Mouse (Mus musculus) CH12.LX (cell line): Measurements from ENCODE around the gene Rpl21. TPM values are rescaled to one million over a fixed set of nuclear protein-coding genes. Genes with fewer than 3 reads are reported as not detected.

Source experiments
- DNase-seq: peaks from one replicate; pipeline ENCODE4 v3.0.0-alpha.2; 2013; ENCODE audit errors: extremely low read depth
- H3K27ac ChIP-seq: 2 replicates; pipeline ENCODE4 v1.5.1; 2012; ENCODE audit warnings: low read depth, mild to moderate bottlenecking, control low read depth, moderate library complexity; ENCODE audit not compliant: insufficient read depth
- H3K27me3 ChIP-seq: replicated peaks from 2 replicates; pipeline ENCODE3; 2012; ENCODE audit warnings: inconsistent platforms
- H3K36me3 ChIP-seq, 2 experiments: replicated peaks in 1 of 2; 2 replicates each; pipeline versions ENCODE3 to v1.6.1; 2012; ENCODE audit warnings: inconsistent platforms in 1 of 2, low read length in 1 of 2, mild to moderate bottlenecking in 1 of 2, mixed read lengths in 1 of 2, moderate library complexity in 1 of 2; ENCODE audit not compliant: control insufficient read depth in 1 of 2, insufficient read depth in 1 of 2
- H3K4me1 ChIP-seq, 2 experiments: 2 replicates each; pipeline ENCODE4 v1.6.1; 2012; ENCODE audit warnings: inconsistent platforms in 1 of 2, moderate library complexity in 1 of 2; ENCODE audit not compliant: insufficient read depth in 2 of 2, control insufficient read depth in 1 of 2
- H3K4me2 ChIP-seq: 2 replicates; pipeline ENCODE4 v1.6.1; 2012; ENCODE audit warnings: low read depth, mild to moderate bottlenecking, control low read depth; ENCODE audit not compliant: poor library complexity, insufficient read depth, severe bottlenecking
- H3K4me3 ChIP-seq, 3 experiments: fragments of 150-350 bp in 1 of 3; sonication (generic) in 1 of 3; replicated peaks in 1 of 3; 2 replicates each; pipeline versions ENCODE3 to v1.5.1; 2011 to 2012; ENCODE audit warnings: low read depth in 2 of 3, low read length in 2 of 3, mild to moderate bottlenecking in 2 of 3, moderate library complexity in 2 of 3, control low read depth in 1 of 3, improper control_type of control experiment in 1 of 3, inconsistent platforms in 1 of 3, mixed read lengths in 1 of 3; ENCODE audit not compliant: poor library complexity in 1 of 3
- H3K79me2 ChIP-seq: replicated peaks from 2 replicates; pipeline ENCODE4 v1.6.1; 2012; ENCODE audit warnings: mild to moderate bottlenecking, moderate library complexity; ENCODE audit not compliant: control insufficient read depth, poor library complexity, insufficient read depth, severe bottlenecking; ENCODE audit errors: extremely low read depth
- H3K9ac ChIP-seq: 2 replicates; pipeline ENCODE4 v1.6.1; 2012; ENCODE audit warnings: low read depth, mild to moderate bottlenecking, control low read depth, moderate library complexity; ENCODE audit not compliant: insufficient read depth
- H3K9me3 ChIP-seq: replicated peaks from 2 replicates; pipeline ENCODE3; 2012; ENCODE audit warnings: low read length, inconsistent platforms, mixed read lengths
- BHLHE40 ChIP-seq: IDR thresholded peaks from 2 replicates; pipeline ENCODE4 v1.6.1; 2011; ENCODE audit warnings: mild to moderate bottlenecking, low read depth, low read length, improper control_type of control experiment
- CHD1 ChIP-seq: IDR thresholded peaks from 2 replicates; pipeline ENCODE4 v1.6.1; 2012; ENCODE audit warnings: low read depth, low read length, improper control_type of control experiment, inconsistent platforms
- CHD2 ChIP-seq: IDR thresholded peaks from 2 replicates; pipeline ENCODE4 v1.6.1; 2011; ENCODE audit warnings: low read length, improper control_type of control experiment
- CTCF ChIP-seq, 2 experiments: IDR thresholded peaks in 1 of 2; conservative IDR thresholded peaks in 1 of 2; 2 replicates each; pipeline ENCODE4 v1.5.1; 2011 to 2012; ENCODE audit warnings: low read depth in 2 of 2, low read length in 2 of 2, improper control_type of control experiment in 1 of 2, inconsistent platforms in 1 of 2, mild to moderate bottlenecking in 1 of 2, moderate library complexity in 1 of 2
- EP300 ChIP-seq: IDR thresholded peaks from 2 replicates; pipeline ENCODE4 v1.6.1; 2011; ENCODE audit warnings: low read length, improper control_type of control experiment
- ETS1 ChIP-seq: conservative IDR thresholded peaks from 2 replicates; pipeline ENCODE4 v1.6.1; 2012; ENCODE audit warnings: low read depth, mild to moderate bottlenecking, inconsistent platforms, low read length, improper control_type of control experiment, moderate library complexity
- GABPA ChIP-seq: IDR thresholded peaks from 2 replicates; pipeline ENCODE4 v1.6.1; 2012; ENCODE audit warnings: low read depth, low read length, improper control_type of control experiment, inconsistent platforms; ENCODE audit not compliant: insufficient replicate concordance
- IRF4 ChIP-seq: IDR thresholded peaks from 2 replicates; pipeline ENCODE4 v1.6.1; 2014; ENCODE audit warnings: low read depth, mild to moderate bottlenecking, inconsistent platforms, low read length, improper control_type of control experiment
- JUN ChIP-seq: IDR thresholded peaks from 2 replicates; pipeline ENCODE4 v1.6.1; 2011; ENCODE audit warnings: low read depth, mild to moderate bottlenecking, low read length, improper control_type of control experiment, moderate library complexity; ENCODE audit not compliant: insufficient read depth
- MAX ChIP-seq: IDR thresholded peaks from 2 replicates; pipeline ENCODE4 v1.6.1; 2011; ENCODE audit warnings: low read length, improper control_type of control experiment
- MEF2A ChIP-seq: IDR thresholded peaks from 2 replicates; pipeline ENCODE4 v1.6.1; 2014; ENCODE audit warnings: low read depth, mild to moderate bottlenecking, inconsistent platforms, low read length, improper control_type of control experiment, borderline replicate concordance
- MYC ChIP-seq: IDR thresholded peaks from 2 replicates; pipeline ENCODE4 v1.6.1; 2011; ENCODE audit warnings: low read depth, mild to moderate bottlenecking, improper control_type of control experiment, low read length
- NELFE ChIP-seq: IDR thresholded peaks from 2 replicates; pipeline ENCODE4 v1.6.1; 2011; ENCODE audit warnings: low read depth, low read length, improper control_type of control experiment
- PAX5 ChIP-seq: IDR thresholded peaks from 2 replicates; pipeline ENCODE4 v1.6.1; 2012; ENCODE audit warnings: low read length, inconsistent platforms, mixed read lengths
- POLR2A ChIP-seq: IDR thresholded peaks from 2 replicates; pipeline ENCODE4 v1.6.1; 2011; ENCODE audit warnings: low read depth, mild to moderate bottlenecking, improper control_type of control experiment, low read length
- POLR2AphosphoS2 ChIP-seq: IDR thresholded peaks from 2 replicates; pipeline ENCODE4 v1.6.1; 2011; ENCODE audit warnings: low read depth, low read length, improper control_type of control experiment
- RAD21 ChIP-seq: IDR thresholded peaks from 2 replicates; pipeline ENCODE4 v1.6.1; 2011; ENCODE audit warnings: low read depth, mild to moderate bottlenecking, low read length, improper control_type of control experiment, moderate library complexity
- RCOR1 ChIP-seq: conservative IDR thresholded peaks from 2 replicates; pipeline ENCODE4 v1.6.1; 2012; ENCODE audit warnings: low read depth, mild to moderate bottlenecking, inconsistent platforms, low read length, improper control_type of control experiment
- SIN3A ChIP-seq: IDR thresholded peaks from 2 replicates; pipeline ENCODE4 v1.6.1; 2012; ENCODE audit warnings: low read length, improper control_type of control experiment, inconsistent platforms
- SMC3 ChIP-seq: IDR thresholded peaks from 2 replicates; pipeline ENCODE4 v1.6.1; 2011; ENCODE audit warnings: low read depth, low read length, improper control_type of control experiment
- TCF12 ChIP-seq: IDR thresholded peaks from 2 replicates; pipeline ENCODE4 v1.6.1; 2014; ENCODE audit warnings: low read depth, mild to moderate bottlenecking, inconsistent platforms, low read length, improper control_type of control experiment
- UBTF ChIP-seq: IDR thresholded peaks from 2 replicates; pipeline ENCODE4 v1.6.1; 2012; ENCODE audit warnings: low read depth, mild to moderate bottlenecking, inconsistent platforms, low read length, improper control_type of control experiment, moderate library complexity
- USF2 ChIP-seq: conservative IDR thresholded peaks from 2 replicates; pipeline ENCODE4 v1.6.1; 2011; ENCODE audit warnings: low read depth, low read length, improper control_type of control experiment
- ZC3H11A ChIP-seq: IDR thresholded peaks from 2 replicates; pipeline ENCODE4 v1.6.1; 2012; ENCODE audit warnings: low read depth, mild to moderate bottlenecking, inconsistent platforms, low read length, improper control_type of control experiment
- ZKSCAN1 ChIP-seq: IDR thresholded peaks from 2 replicates; pipeline ENCODE4 v1.6.1; 2012; ENCODE audit warnings: low read depth, inconsistent platforms, low read length, improper control_type of control experiment, borderline replicate concordance
- dilution Hi-C: fragments of 300-500 bp; cut with MboI; formaldehyde crosslinking; loops from 2 replicates; pipeline ENCODE4 v1.14.3; 2020; ENCODE audit warnings: low sequenced_read_pairs; ENCODE audit not compliant: extremely low pct_unique_long_range_greater_than_20kb, extremely low pct_ligation_motif_present
- in situ Hi-C: fragments of 300-500 bp; cut with MboI; formaldehyde crosslinking; loops from 3 replicates; pipeline ENCODE4 v1.14.3; 2019; ENCODE audit warnings: low sequenced_read_pairs, low pct_ligation_motif_present, low pct_unique_long_range_greater_than_20kb, mixed read lengths
- polyA plus RNA-seq: library from polyadenylated mRNA; unstranded; fragments of >175 nt; gene quantifications from 2 replicates; pipeline ENCODE4 v1.2.1, GENCODE M21; 2012; ENCODE audit warnings: low read depth; ENCODE audit not compliant: insufficient read length
- total RNA-seq, 2 experiments: library from RNA; depleted of rRNA; stranded (reverse); fragments of 300-350 nt in 1 of 2; fragments of >200 nt in 1 of 2; gene quantifications; 2 replicates each; pipeline ENCODE4 v1.2.3; 2012 to 2014

The Rpl21 gene
- total and polyA plus RNA-seq, 3 experiments = 300 to 1,240 (median 716) TPM

- H3K4me2 ChIP-seq = no peak overlapping the region
- no peak for TF ChIP-seq RAD21
- no peak for TF ChIP-seq SMC3
- TF ChIP-seq CTCF (conservative IDR thresholded peaks at IDR 0.05 in 1 of 2, IDR thresholded peaks at IDR 0.05 in 1 of 2; ENCODE audit: low read depth in 2 of 2, low read length in 2 of 2) = peak; percentile 16 to 53; a peak in 1 of 4 replicates
- no peak for DNase-seq
- dilution Hi-C loops = no loop called here
- H3K4me1 ChIP-seq = peaks cover 18 to 41% of the 10 kb centered on the region in 2 experiments
- H3K79me2 ChIP-seq = no peaks in the 10 kb centered on the region
- H3K27me3 ChIP-seq = peaks cover 2% of the 10 kb centered on the region
- in situ Hi-C loops = loop anchor here (25.0 kb wide), 1 partner anchor 169 kb away; no protein-coding TSS in a partner anchor
- no peak overlapping the region for H3K27ac ChIP-seq
- no peaks in the 10 kb centered on the region for H3K36me3 ChIP-seq
- peaks cover 6% of the 10 kb centered on the region for H3K9me3 ChIP-seq
- no peak overlapping the region for H3K9ac ChIP-seq
- no peak overlapping the region for H3K4me3 ChIP-seq
Measured at GRCm38 (mm10) chr5:146856106-146856505, 23.4 kb downstream of the Rpl21 start.

GRCm38 (mm10) chr5:146857620-146858019 lies 24.9 kb downstream of the Rpl21 start:
- Histone ChIP-seq H3K36me3 (no peaks in the 10 kb centered on the region), H3K4me2 (peak overlapping the region; percentile 17; the same call in 1 of the 2 replicates), H3K9ac (no peak overlapping the region), H3K4me1 (peaks cover 26 to 54% of the 10 kb centered on the region in 2 experiments), H3K4me3 (no peak overlapping the region), H3K27ac (no peak overlapping the region), H3K9me3 (peaks cover 9% of the 10 kb centered on the region), H3K27me3 (peaks cover 2% of the 10 kb centered on the region), H3K79me2 (no peaks in the 10 kb centered on the region)
- in situ Hi-C loops (loop anchor here (25.0 kb wide), 1 partner anchor 170 kb away; no protein-coding TSS in a partner anchor), dilution Hi-C loops (no loop called here)
- TF ChIP-seq RCOR1 = no peak
- TF ChIP-seq TCF12 = peak; percentile 40; the same call in 1 of the 2 replicates
- peak; percentile 25; the same call in 1 of the 2 replicates for TF ChIP-seq IRF4
- no peak for TF ChIP-seq POLR2A
- peak; percentile 57; the same call in 1 of the 2 replicates for TF ChIP-seq MEF2A
- peak; percentile 78 for TF ChIP-seq ETS1
- no peak for TF ChIP-seq USF2
- no peak for TF ChIP-seq MYC
- TF ChIP-seq BHLHE40 = peak; percentile 68
- TF ChIP-seq EP300 = peak; percentile 22; the same call in 1 of the 2 replicates
- peak; percentile 72 for DNase-seq

GRCm38 (mm10) chr5:146858772-146859171 lies 26.1 kb downstream of the Rpl21 start:
- no peak overlapping the region for H3K4me3 ChIP-seq
- in situ Hi-C loops (loop anchor here (25.0 kb wide), 1 partner anchor 171 kb away; no protein-coding TSS in a partner anchor), dilution Hi-C loops (no loop called here)
- DNase-seq = no peak
- H3K79me2 ChIP-seq = no peaks in the 10 kb centered on the region
- H3K36me3 ChIP-seq = no peaks in the 10 kb centered on the region
- no peak overlapping the region for H3K9ac ChIP-seq
- H3K4me1 ChIP-seq = peaks cover 26 to 54% of the 10 kb centered on the region in 2 experiments
- H3K9me3 ChIP-seq = peaks cover 9% of the 10 kb centered on the region
- TF ChIP-seq GABPA (no peak), PAX5 (no peak), JUN (no peak), RAD21 (no peak), POLR2AphosphoS2 (no peak), ETS1 (no peak), CHD1 (no peak), USF2 (no peak), SIN3A (no peak), NELFE (no peak), ZC3H11A (no peak), MEF2A (no peak), UBTF (no peak), MAX (no peak), ZKSCAN1 (no peak), CHD2 (no peak)
- no peaks in the 10 kb centered on the region for H3K27me3 ChIP-seq
- H3K4me2 ChIP-seq = no peak overlapping the region
- H3K27ac ChIP-seq = no peak overlapping the region
